Mouse (Mus musculus) heart, embryonic 15.5 days (tissue): ENCODE data around the gene Zfp687. TPM values are rescaled to one million over a fixed set of nuclear protein-coding genes. Genes with fewer than 3 reads are reported as not detected.
"Not testable (repeated sequence)": the region's sequence is repeated elsewhere in the genome, so short reads cannot be mapped to it uniquely, and the experiment has no call there.

ENCODE experiments used
- ATAC-seq: fragments of 200-750 bp; cut with Nextera tagmentation; replicated peaks from 2 replicates; pipeline ENCODE4 v1.8.0; 2017; ENCODE audit warnings: low read depth, moderate TSS enrichment; ENCODE audit not compliant: insufficient number of reproducible peaks, insufficient read depth, low FRiP score
- H3K27ac ChIP-seq: fragments of 300-500 bp; sonication (generic); 2 replicates; pipeline ENCODE4 v1.5.1; 2015; ENCODE audit warnings: mild to moderate bottlenecking, inconsistent platforms
- H3K27me3 ChIP-seq: fragments of 300-500 bp; sonication (generic); 2 replicates; pipeline ENCODE4 v1.6.1; 2015; ENCODE audit warnings: inconsistent platforms
- H3K36me3 ChIP-seq: fragments of 300-500 bp; sonication (generic); 2 replicates; pipeline ENCODE4 v1.6.1; 2015; ENCODE audit warnings: mild to moderate bottlenecking, inconsistent platforms
- H3K4me1 ChIP-seq: fragments of 300-500 bp; sonication (generic); replicated peaks from 2 replicates; pipeline ENCODE4 v1.6.1; 2015; ENCODE audit warnings: inconsistent platforms
- H3K4me2 ChIP-seq: fragments of 300-500 bp; sonication (generic); 2 replicates; pipeline ENCODE4 v1.6.1; 2015; ENCODE audit warnings: inconsistent platforms, mild to moderate bottlenecking, moderate library complexity
- H3K4me3 ChIP-seq: fragments of 300-500 bp; sonication (generic); 2 replicates; pipeline ENCODE4 v1.5.1; 2015; ENCODE audit warnings: mild to moderate bottlenecking, inconsistent platforms
- H3K9ac ChIP-seq: fragments of 300-500 bp; sonication (generic); 2 replicates; pipeline ENCODE4 v1.6.1; 2015; ENCODE audit warnings: mild to moderate bottlenecking, inconsistent platforms
- H3K9me3 ChIP-seq: fragments of 300-500 bp; sonication (generic); replicated peaks from 2 replicates; pipeline ENCODE4 v1.6.1; 2016; ENCODE audit warnings: inconsistent platforms
- WGBS: fragments of 180-500 bp; shearing (Covaris S2); methylation state at CpG from one replicate; pipeline ENCODE4 v1.1.7; 2015; ENCODE audit warnings: mixed read lengths; 5-methylcytosine and 5-hydroxymethylcytosine counted together
- polyA plus RNA-seq: library from polyadenylated mRNA; unstranded; fragments of >200 nt; fragmentation: Nextera tagmentation; extraction: Ambion mirVana; gene quantifications from 2 replicates; pipeline ENCODE4 v1.2.1, GENCODE M21; 2015

The Zfp687 gene
- polyA plus RNA-seq, 1 experiment from 2014 or later: 12.3 TPM

GRCm38 (mm10) chr3:95042166-95042837 lies 27.1 kb upstream of the Zfp687 start, which contains the start of gene Psmd4:
Gene Psmd4 (minus strand): TSS chr3:95042614.
- ATAC-seq: peak; percentile 98
- under 1% methylated on average over 36 of the region's 36 CpGs for WGBS

GRCm38 (mm10) chr3:95041625-95042024 lies 26.4 kb upstream of the Zfp687 start:
- Histone ChIP-seq H3K9ac (peak overlapping the region; percentile 96), H3K4me2 (peak overlapping the region; percentile 60), H3K4me1 (peaks cover 12% of the 10 kb centered on the region), H3K9me3 (no peaks in the 10 kb centered on the region), H3K27ac (no peak overlapping the region), H3K4me3 (peak overlapping the region; percentile 91), H3K27me3 (no peaks in the 10 kb centered on the region), H3K36me3 (peaks cover 14% of the 10 kb centered on the region)
- ATAC-seq: no peak
- WGBS: 10% methylated on average over 3 of the region's 3 CpGs

More at GRCm38 (mm10) chr3:95042166-95042837, 27.1 kb upstream of the Zfp687 start, which contains the start of gene Psmd4:
- Histone ChIP-seq H3K4me3 (peak within 1 kb of the TSS; percentile 91), H3K36me3 (peaks cover 11% of the 10 kb centered on the region), H3K9ac (peak within 1 kb of the TSS; percentile 96), H3K4me2 (peak within 1 kb of the TSS; percentile 60), H3K4me1 (peaks cover 12% of the 10 kb centered on the region), H3K9me3 (no peaks in the 10 kb centered on the region), H3K27me3 (no peaks in the 10 kb centered on the region), H3K27ac (peak within 1 kb of the TSS; percentile 65)

DNA sequence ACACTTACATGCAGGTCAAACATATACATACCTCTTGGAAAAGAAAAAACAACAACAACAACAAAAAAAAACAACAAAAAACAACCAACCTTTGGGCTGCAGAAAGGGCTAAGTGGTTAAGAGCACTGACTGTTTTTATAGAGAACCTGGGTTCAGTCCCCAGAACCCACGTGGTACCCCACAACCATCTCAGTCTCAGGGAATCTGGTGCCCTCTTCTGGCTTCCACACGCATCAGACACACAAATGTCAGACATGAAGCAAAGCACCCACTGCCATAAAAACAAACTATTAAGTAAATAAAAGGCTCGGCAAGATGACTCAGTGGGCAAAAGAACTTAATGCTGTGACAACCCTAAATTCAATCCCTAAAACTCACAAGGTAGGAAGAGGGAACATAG lies 14.7 kb upstream of the Zfp687 start:
- no peak overlapping the region for H3K4me2 ChIP-seq
- H3K36me3 ChIP-seq: peaks cover 41% of the 10 kb centered on the region
- no peaks in the 10 kb centered on the region for H3K9me3 ChIP-seq
- H3K27ac ChIP-seq: no peak overlapping the region
- H3K27me3 ChIP-seq: no peaks in the 10 kb centered on the region
- WGBS: 72% methylated on average over 3 of the region's 3 CpGs
- peaks cover 16% of the 10 kb centered on the region for H3K4me1 ChIP-seq
- H3K4me3 ChIP-seq: no peak overlapping the region
- no peak for ATAC-seq
- H3K9ac ChIP-seq: no peak overlapping the region

- H3K27me3 ChIP-seq, H3K9ac ChIP-seq, ATAC-seq, H3K4me2 ChIP-seq, H3K27ac ChIP-seq, H3K9me3 ChIP-seq, H3K4me3 ChIP-seq: not testable (repeated sequence)
- H3K36me3 ChIP-seq: peaks cover 35% of the 10 kb centered on the region
- peaks cover 22% of the 10 kb centered on the region for H3K4me1 ChIP-seq
- 65% methylated on average over 3 of the region's 3 CpGs for WGBS
These were observed 14.1 kb upstream of the Zfp687 start for GRCm38 (mm10) chr3:95029291-95029827.

DNA sequence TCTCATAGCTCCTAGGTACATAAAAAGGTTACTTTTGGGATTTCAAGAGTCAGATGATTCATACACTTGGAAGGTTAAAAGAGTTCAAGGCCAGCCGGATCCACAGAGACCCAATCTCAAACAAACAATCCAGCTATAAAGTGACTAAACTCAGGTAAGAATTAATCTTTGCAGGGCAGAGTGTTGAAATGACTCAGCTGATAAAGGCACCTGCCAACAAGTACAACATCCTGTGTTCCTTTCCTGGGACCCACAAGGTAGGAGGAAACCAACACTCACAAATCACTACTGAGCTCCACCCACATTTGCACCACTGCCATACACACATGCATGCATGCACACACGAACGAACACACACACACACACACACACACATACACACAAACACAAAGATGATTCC lies 13.4 kb upstream of the Zfp687 start:
- peaks cover 28% of the 10 kb centered on the region for H3K36me3 ChIP-seq
- H3K9me3 ChIP-seq: no peaks in the 10 kb centered on the region
- no peak for ATAC-seq
- WGBS: 71% methylated on average over 3 of the region's 3 CpGs
- H3K4me2 ChIP-seq: no peak overlapping the region
- H3K27me3 ChIP-seq: no peaks in the 10 kb centered on the region
- H3K4me1 ChIP-seq: peaks cover 26% of the 10 kb centered on the region
- H3K9ac ChIP-seq: no peak overlapping the region
- H3K4me3 ChIP-seq: no peak overlapping the region
- no peak overlapping the region for H3K27ac ChIP-seq

DNA sequence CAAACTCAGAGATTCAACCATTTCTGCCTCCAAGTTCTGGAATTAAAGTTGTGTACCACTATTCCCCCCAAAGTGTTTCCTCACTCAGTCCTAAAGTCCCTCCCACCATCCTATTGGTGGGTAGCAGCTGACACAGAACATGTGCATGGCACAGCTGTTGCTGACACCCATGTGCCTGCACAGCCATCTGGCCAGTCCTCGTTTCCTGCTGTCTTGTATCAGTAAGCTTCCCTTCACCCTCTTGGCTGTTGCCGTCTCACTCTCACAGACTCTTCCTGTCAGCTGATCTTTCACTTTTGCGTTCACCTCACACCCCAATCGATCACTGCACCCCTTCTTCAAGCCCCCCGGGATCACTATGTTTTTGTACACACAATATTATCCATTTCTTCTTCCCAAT lies 12.5 kb upstream of the Zfp687 start:
- no peak overlapping the region for H3K9ac ChIP-seq
- no peak overlapping the region for H3K4me2 ChIP-seq
- no peak overlapping the region for H3K27ac ChIP-seq
- WGBS: 38% methylated on average over 5 of the region's 5 CpGs
- H3K36me3 ChIP-seq: peaks cover 19% of the 10 kb centered on the region
- no peaks in the 10 kb centered on the region for H3K9me3 ChIP-seq
- H3K4me1 ChIP-seq: peaks cover 26% of the 10 kb centered on the region
- no peaks in the 10 kb centered on the region for H3K27me3 ChIP-seq
- ATAC-seq: no peak
- H3K4me3 ChIP-seq: no peak overlapping the region

- ATAC-seq: no peak
- no peak overlapping the region for H3K27ac ChIP-seq
These were observed 11.9 kb upstream of the Zfp687 start for GRCm38 (mm10) chr3:95027057-95027645.

GRCm38 (mm10) chr3:95025202-95025601 lies 10.0 kb upstream of the Zfp687 start:
- no peaks in the 10 kb centered on the region for H3K36me3 ChIP-seq
- H3K9me3 ChIP-seq: no peaks in the 10 kb centered on the region
- H3K4me1 ChIP-seq: peaks cover 26% of the 10 kb centered on the region
- H3K4me3 ChIP-seq: peak overlapping the region; percentile 29
- no peaks in the 10 kb centered on the region for H3K27me3 ChIP-seq
- 20% methylated on average over 5 of the region's 5 CpGs for WGBS
- peak overlapping the region; percentile 56 for H3K4me2 ChIP-seq
- no peak; the same call in 1 of the 2 replicates for ATAC-seq
- peak overlapping the region; percentile 62 for H3K27ac ChIP-seq
- peak overlapping the region; percentile 8; the same call in 1 of the 2 replicates for H3K9ac ChIP-seq

More at GRCm38 (mm10) chr3:95027057-95027645, 11.9 kb upstream of the Zfp687 start:
- 51% methylated on average over 5 of the region's 5 CpGs for WGBS
- Histone ChIP-seq H3K4me1 (peaks cover 26% of the 10 kb centered on the region), H3K27me3 (no peaks in the 10 kb centered on the region), H3K4me3 (no peak overlapping the region), H3K36me3 (peaks cover 14% of the 10 kb centered on the region), H3K4me2 (no peak overlapping the region), H3K9ac (no peak overlapping the region), H3K9me3 (no peaks in the 10 kb centered on the region)

DNA sequence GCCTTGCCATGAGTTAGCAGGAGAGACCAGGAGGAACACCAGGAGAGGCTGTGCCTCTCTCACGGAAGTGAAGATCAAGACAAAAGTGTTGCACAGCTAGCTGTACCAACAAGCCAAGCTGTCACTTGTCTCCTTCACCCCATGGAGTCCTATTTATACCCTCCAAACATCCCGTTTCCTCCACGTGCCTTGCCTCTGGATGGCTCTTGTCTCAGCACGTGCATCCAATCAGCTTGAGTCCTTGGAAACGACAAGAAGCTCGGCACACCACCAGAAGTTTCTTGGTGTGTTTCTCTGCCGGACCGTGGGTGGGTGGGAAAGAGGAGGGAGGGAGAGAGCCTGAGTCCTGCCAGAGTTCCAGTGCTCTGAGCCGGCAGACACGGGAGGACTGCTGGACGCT lies 9.3 kb upstream of the Zfp687 start:
- no peaks in the 10 kb centered on the region for H3K36me3 ChIP-seq
- peak overlapping the region; percentile 29 for H3K4me3 ChIP-seq
- ATAC-seq: peak; percentile 75
- H3K27me3 ChIP-seq: no peaks in the 10 kb centered on the region
- H3K4me2 ChIP-seq: peak overlapping the region; percentile 56
- no peaks in the 10 kb centered on the region for H3K9me3 ChIP-seq
- peak overlapping the region; percentile 62 for H3K27ac ChIP-seq
- 12% methylated on average over 11 of the region's 11 CpGs for WGBS
- H3K4me1 ChIP-seq: peaks cover 26% of the 10 kb centered on the region
- peak overlapping the region; percentile 8; the same call in 1 of the 2 replicates for H3K9ac ChIP-seq

DNA sequence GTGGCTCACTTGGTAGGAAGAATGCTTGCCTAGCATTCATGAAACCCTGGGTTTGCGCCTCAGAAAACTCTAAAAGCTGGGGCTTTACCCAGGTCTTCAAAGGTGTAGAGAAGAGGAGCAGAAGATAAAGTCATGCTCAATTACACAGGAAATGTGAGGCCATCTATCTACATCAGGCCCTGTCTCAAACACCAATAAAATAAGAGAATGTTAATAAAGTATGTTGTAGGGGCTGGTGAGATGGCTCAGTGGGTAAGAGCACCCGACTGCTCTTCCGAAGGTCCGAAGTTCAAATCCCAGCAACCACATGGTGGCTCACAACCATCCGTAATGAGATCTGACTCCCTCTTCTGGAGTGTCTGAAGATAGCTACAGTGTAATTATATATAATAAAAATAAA lies 5.7 kb upstream of the Zfp687 start:
- ATAC-seq, H3K27me3 ChIP-seq, H3K36me3 ChIP-seq, H3K4me3 ChIP-seq, H3K4me2 ChIP-seq, H3K9ac ChIP-seq, H3K27ac ChIP-seq, H3K9me3 ChIP-seq: not testable (repeated sequence)
- 88% methylated on average over 5 of the region's 5 CpGs for WGBS
- peaks cover 24% of the 10 kb centered on the region for H3K4me1 ChIP-seq

DNA sequence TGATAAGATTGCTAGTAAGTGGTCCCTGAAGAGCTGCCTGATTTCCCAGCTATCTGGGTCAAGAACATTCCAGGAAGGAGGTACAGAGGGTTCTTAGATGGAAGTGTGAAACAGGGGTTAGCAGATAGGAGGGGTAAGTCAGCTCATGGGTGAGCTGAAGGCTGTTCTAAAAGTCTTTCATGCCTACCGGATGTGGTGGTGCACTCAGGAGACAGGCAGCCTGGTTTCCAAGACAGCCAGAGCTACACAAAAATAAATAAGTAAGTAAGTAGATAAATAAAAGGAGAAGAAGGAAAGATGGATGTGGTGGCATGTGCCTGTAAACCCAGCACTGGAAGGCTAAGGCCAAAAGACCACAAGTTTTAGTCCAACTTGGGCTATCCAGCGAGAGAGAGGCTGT lies 3.5 kb upstream of the Zfp687 start:
- H3K9me3 ChIP-seq: no peaks in the 10 kb centered on the region
- H3K9ac ChIP-seq: no peak overlapping the region
- H3K36me3 ChIP-seq: no peaks in the 10 kb centered on the region
- no peaks in the 10 kb centered on the region for H3K27me3 ChIP-seq
- ATAC-seq: no peak
- no peak overlapping the region for H3K4me3 ChIP-seq
- no peak overlapping the region for H3K27ac ChIP-seq
- H3K4me1 ChIP-seq: peaks cover 15% of the 10 kb centered on the region
- 80% methylated on average over 2 of the region's 2 CpGs for WGBS
- H3K4me2 ChIP-seq: no peak overlapping the region
